In genomic region chr8:124959462-124960225, GRCm38 (mm10) we compare ENCODE assay signal across 8 mouse cellular contexts. TPM values are rescaled to one million over a fixed set of nuclear protein-coding genes. Genes with fewer than 3 reads are reported as not detected.
A peak's percentile ranks its signal among the peaks of the same experiment; 100 is the strongest.
DNase-seq lines count a peak whose midpoint lies in the region; ATAC-seq and TF ChIP-seq lines count a peak whose summit lies in the region.

No protein-coding gene starts in this region.

- no peaks in the 10 kb centered on the region for H3K27me3 ChIP-seq in forebrain, embryonic 14.5 days (replicated peaks; ENCODE audit: control insufficient read depth, insufficient read depth, low read length)
- H3K27me3 ChIP-seq in forebrain, embryonic 13.5 days = no peaks in the 10 kb centered on the region
- no peaks in the 10 kb centered on the region for H3K27me3 ChIP-seq in midbrain, embryonic 11.5 days (ENCODE audit: control insufficient read depth, insufficient read depth, low read length)
- no peaks in the 10 kb centered on the region for H3K27me3 ChIP-seq in midbrain, postnatal 0 days (ENCODE audit: insufficient read depth, low read length)
- H3K27me3 ChIP-seq in stomach, embryonic 16.5 days (ENCODE audit: control insufficient read depth, insufficient read depth, low read length) = no peaks in the 10 kb centered on the region

- ATAC-seq in forebrain, embryonic 14.5 days = 0 out of 2 replicates have a peak, but pooled peaks have one; percentile 20
- no peak for ATAC-seq in forebrain, embryonic 13.5 days
- ATAC-seq in midbrain, embryonic 11.5 days (ENCODE audit: low FRiP score) = no peak
- no peak for ATAC-seq in midbrain, postnatal 0 days (ENCODE audit: low FRiP score)
- peak; percentile 74 for ATAC-seq in inflammation-experienced regulatory T-cells, adult 6 months
- ATAC-seq in stomach, embryonic 16.5 days (ENCODE audit: insufficient read depth, low FRiP score) = peak; percentile 37; the same call in 1 of the 2 replicates

- no peaks in the 10 kb centered on the region for H3K4me1 ChIP-seq in forebrain, embryonic 14.5 days (ENCODE audit: control insufficient read depth, insufficient read depth, low read length)
- H3K4me1 ChIP-seq in forebrain, embryonic 13.5 days = peaks cover 9% of the 10 kb centered on the region; the same call in 1 of the 2 replicates
- H3K4me1 ChIP-seq in midbrain, embryonic 11.5 days (ENCODE audit: control insufficient read depth, insufficient read depth, low read length) = peaks cover 8% of the 10 kb centered on the region; the same call in 1 of the 2 replicates
- no peaks in the 10 kb centered on the region for H3K4me1 ChIP-seq in midbrain, postnatal 0 days (ENCODE audit: insufficient read depth, low read length)
- H3K4me1 ChIP-seq in stomach, embryonic 16.5 days (ENCODE audit: control insufficient read depth, insufficient read depth, low read length) = peaks cover 12% of the 10 kb centered on the region; the same call in 1 of the 2 replicates

- H3K4me3 ChIP-seq in forebrain, embryonic 14.5 days (ENCODE audit: low read depth, low read length) = no peak overlapping the region
- H3K4me3 ChIP-seq in forebrain, embryonic 13.5 days = no peak overlapping the region
- H3K4me3 ChIP-seq in midbrain, embryonic 11.5 days (ENCODE audit: low read depth, low read length) = no peak overlapping the region
- H3K4me3 ChIP-seq in midbrain, postnatal 0 days (ENCODE audit: low read depth, low read length) = no peak overlapping the region
- no peak overlapping the region for H3K4me3 ChIP-seq in stomach, embryonic 16.5 days (replicated peaks; ENCODE audit: low read length)

- WGBS in forebrain, embryonic 14.5 days = 65% methylated on average over 8 of the region's 8 CpGs
- 69% methylated on average over 8 of the region's 8 CpGs for WGBS in forebrain, embryonic 13.5 days
- WGBS in midbrain, embryonic 11.5 days = 79% methylated on average over 8 of the region's 8 CpGs
- 59% methylated on average over 8 of the region's 8 CpGs for WGBS in midbrain, postnatal 0 days
- 38% methylated on average over 8 of the region's 8 CpGs for WGBS in stomach, embryonic 16.5 days

- H3K4me2 ChIP-seq in forebrain, embryonic 14.5 days (ENCODE audit: low read length) = no peak overlapping the region
- H3K4me2 ChIP-seq in forebrain, embryonic 13.5 days = no peak overlapping the region
- no peak overlapping the region for H3K4me2 ChIP-seq in midbrain, embryonic 11.5 days
- no peak overlapping the region for H3K4me2 ChIP-seq in midbrain, postnatal 0 days (ENCODE audit: low read depth, low read length, poor library complexity, severe bottlenecking)
- no peak overlapping the region for H3K4me2 ChIP-seq in stomach, embryonic 16.5 days (ENCODE audit: low read depth, low read length)

- no peaks in the 10 kb centered on the region for H3K9me3 ChIP-seq in forebrain, embryonic 14.5 days (replicated peaks; ENCODE audit: control insufficient read depth, low read length)
- no peaks in the 10 kb centered on the region for H3K9me3 ChIP-seq in forebrain, embryonic 13.5 days (replicated peaks)
- no peaks in the 10 kb centered on the region for H3K9me3 ChIP-seq in midbrain, embryonic 11.5 days (ENCODE audit: control insufficient read depth, low read length)
- no peaks in the 10 kb centered on the region for H3K9me3 ChIP-seq in midbrain, postnatal 0 days (ENCODE audit: low read length)
- H3K9me3 ChIP-seq in stomach, embryonic 16.5 days (replicated peaks; ENCODE audit: control insufficient read depth, low read length) = no peaks in the 10 kb centered on the region

- DNase-seq in forebrain, embryonic 14.5 days (ENCODE audit: low spot score) = no peak
- peak; percentile 84 for DNase-seq in midbrain, embryonic 11.5 days (ENCODE audit: low spot score, missing footprints)
- DNase-seq in midbrain, postnatal 0 days (ENCODE audit: low spot score) = no peak
- no peak for DNase-seq in right cerebral cortex, postnatal 10 days (ENCODE audit: low spot score in 2 of 2)
- no peak for DNase-seq in right cerebral cortex, postnatal 36 days (ENCODE audit: low spot score in 2 of 2)

- H3K27ac ChIP-seq in forebrain, embryonic 14.5 days (ENCODE audit: low read depth, low read length) = peak overlapping the region; percentile 0; the same call in 1 of the 2 replicates
- H3K27ac ChIP-seq in forebrain, embryonic 13.5 days = no peak overlapping the region
- no peak overlapping the region for H3K27ac ChIP-seq in midbrain, embryonic 11.5 days (ENCODE audit: low read depth, low read length)
- H3K27ac ChIP-seq in midbrain, postnatal 0 days (ENCODE audit: low read depth, low read length) = no peak overlapping the region
- peak overlapping the region; percentile 25; the same call in 1 of the 2 replicates for H3K27ac ChIP-seq in stomach, embryonic 16.5 days (ENCODE audit: low read length)

- TF ChIP-seq CTCF in midbrain, postnatal 0 days (IDR thresholded peaks at IDR 0.05) = no peak

- no peak overlapping the region for H3K9ac ChIP-seq in forebrain, embryonic 14.5 days (ENCODE audit: low read length)
- H3K9ac ChIP-seq in forebrain, embryonic 13.5 days = no peak overlapping the region
- H3K9ac ChIP-seq in midbrain, embryonic 11.5 days (ENCODE audit: low read length) = no peak overlapping the region
- no peak overlapping the region for H3K9ac ChIP-seq in midbrain, postnatal 0 days (replicated peaks; ENCODE audit: low read length, poor library complexity, severe bottlenecking)
- no peak overlapping the region for H3K9ac ChIP-seq in stomach, embryonic 16.5 days (ENCODE audit: low read length)

- H3K36me3 ChIP-seq in forebrain, embryonic 14.5 days (ENCODE audit: control insufficient read depth, insufficient read depth, low read length) = no peaks in the 10 kb centered on the region
- no peaks in the 10 kb centered on the region for H3K36me3 ChIP-seq in forebrain, embryonic 13.5 days (ENCODE audit: poor library complexity, severe bottlenecking)
- no peaks in the 10 kb centered on the region for H3K36me3 ChIP-seq in midbrain, embryonic 11.5 days (ENCODE audit: control insufficient read depth, insufficient read depth, low read length)
- no peaks in the 10 kb centered on the region for H3K36me3 ChIP-seq in midbrain, postnatal 0 days (ENCODE audit: insufficient read depth, low read length)
- no peaks in the 10 kb centered on the region for H3K36me3 ChIP-seq in stomach, embryonic 16.5 days (ENCODE audit: control insufficient read depth, insufficient read depth, low read length)

RNA-seq across cellular contexts. Expression of gene Egln1, which starts 10.5 kb away (rescaled TPM):
- 24.4 and 25.7 TPM in 2 replicates for polyA plus RNA-seq in forebrain, embryonic 14.5 days (2014; fragmentation: Nextera tagmentation; extraction: Ambion mirVana)
- polyA plus RNA-seq in forebrain, embryonic 13.5 days (2015; fragmentation: Nextera tagmentation; extraction: Ambion mirVana) = 18.0 and 18.7 TPM in 2 replicates
- polyA plus RNA-seq in midbrain, embryonic 11.5 days (2014; fragmentation: Nextera tagmentation; extraction: Ambion mirVana) = 18.5 and 21.0 TPM in 2 replicates
- total RNA-seq in midbrain, postnatal 0 days (2014; rRNA removed) = 42.1 and 52.7 TPM in 2 replicates
- 12.9 and 13.6 TPM in 2 replicates for polyA plus RNA-seq in midbrain, postnatal 0 days (2015; fragmentation: Nextera tagmentation; extraction: Ambion mirVana)
- 10 to 100 TPM in 2 of 3 experiments, 1 to 10 TPM in 1; 9.8 to 12.4 (median 12.0) TPM for polyA plus RNA-seq in inflammation-experienced regulatory T-cells, adult 6 months (2017; shearing (Covaris generic))
- polyA plus RNA-seq in stomach, embryonic 16.5 days (2015; fragmentation: Nextera tagmentation; extraction: Ambion mirVana) = 12.4 and 12.9 TPM in 2 replicates

RNA-seq across cellular contexts. Expression of gene Tsnax, which starts 53.2 kb away (rescaled TPM):
- 171 and 186 TPM in 2 replicates for polyA plus RNA-seq in forebrain, embryonic 14.5 days (2014; fragmentation: Nextera tagmentation; extraction: Ambion mirVana)
- 128 and 133 TPM in 2 replicates for polyA plus RNA-seq in forebrain, embryonic 13.5 days (2015; fragmentation: Nextera tagmentation; extraction: Ambion mirVana)
- polyA plus RNA-seq in midbrain, embryonic 11.5 days (2014; fragmentation: Nextera tagmentation; extraction: Ambion mirVana) = 155 and 175 TPM in 2 replicates
- 118 and 130 TPM in 2 replicates for total RNA-seq in midbrain, postnatal 0 days (2014; rRNA removed)
- 221 and 227 TPM in 2 replicates for polyA plus RNA-seq in midbrain, postnatal 0 days (2015; fragmentation: Nextera tagmentation; extraction: Ambion mirVana)
- polyA plus RNA-seq in inflammation-experienced regulatory T-cells, adult 6 months (2017; shearing (Covaris generic)) = 10 to 100 TPM; 60.0 to 71.8 (median 60.4) TPM
- 109 and 115 TPM in 2 replicates for polyA plus RNA-seq in stomach, embryonic 16.5 days (2015; fragmentation: Nextera tagmentation; extraction: Ambion mirVana)

Comparison
In these comparisons a context has a peak if more than half of its experiments do, and no peak if none do; other contexts are left out.
1. ATAC-seq: peak in forebrain, embryonic 14.5 days (single experiment), inflammation-experienced regulatory T-cells, adult 6 months (single experiment) and stomach, embryonic 16.5 days (single experiment); none in forebrain, embryonic 13.5 days (single experiment), midbrain, embryonic 11.5 days (single experiment) and midbrain, postnatal 0 days (single experiment).
2. H3K27ac ChIP-seq: peak in forebrain, embryonic 14.5 days (single experiment) and stomach, embryonic 16.5 days (single experiment); none in forebrain, embryonic 13.5 days (single experiment), midbrain, embryonic 11.5 days (single experiment) and midbrain, postnatal 0 days (single experiment).